Mouse (Mus musculus) brain, embryonic 14.5 days (tissue): ENCODE results near the gene Mroh9.

Source experiments
- CTCF ChIP-seq: fragments of 200-500 bp; IDR thresholded peaks from 2 replicates; pipeline ENCODE4 v1.5.1; 2012; ENCODE audit warnings: inconsistent platforms, mild to moderate bottlenecking, moderate library complexity, borderline replicate concordance; ENCODE audit not compliant: insufficient read depth, insufficient read length; ENCODE audit errors: extremely low read depth
- POLR2A ChIP-seq: fragments of 200-500 bp; IDR thresholded peaks from 2 replicates; pipeline ENCODE4 v1.6.1; 2012; ENCODE audit warnings: mild to moderate bottlenecking, inconsistent platforms, borderline replicate concordance; ENCODE audit not compliant: poor library complexity, insufficient read depth, insufficient read length, severe bottlenecking; ENCODE audit errors: extremely low read depth

DNA sequence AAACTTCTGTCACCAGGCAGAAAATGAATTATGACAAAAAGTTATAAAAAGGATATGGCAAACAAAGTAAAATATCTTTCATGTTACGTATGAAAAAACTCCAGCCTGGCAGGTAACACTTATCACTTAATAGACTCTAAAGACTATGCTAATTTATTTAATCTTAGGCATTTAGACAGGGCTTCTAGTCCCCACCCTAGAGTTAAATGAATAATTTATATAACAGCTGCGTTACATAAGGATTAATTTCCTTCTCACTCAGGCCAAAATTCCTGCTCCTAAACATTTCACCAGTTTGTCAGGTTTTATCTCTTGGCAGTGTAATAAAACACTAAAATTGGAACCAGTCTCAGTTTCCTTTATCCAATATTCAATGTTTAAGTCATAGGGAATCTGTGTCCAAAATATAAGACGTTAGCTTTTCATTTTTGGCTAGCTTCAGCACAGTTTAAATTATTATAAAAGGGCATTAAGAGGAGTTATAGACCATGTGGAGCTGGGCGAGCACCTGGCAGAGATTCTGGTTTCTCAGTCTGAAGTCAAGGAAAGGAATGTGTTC lies 84.1 kb downstream of the Mroh9 start:
- TF ChIP-seq CTCF (no peak), POLR2A (no peak)
